Mouse (Mus musculus) limb, embryonic 14.5 days (tissue): ENCODE data around the gene Snrpa. TPM values are rescaled to one million over a fixed set of nuclear protein-coding genes. Genes with fewer than 3 reads are reported as not detected.
A peak's percentile ranks its signal among the peaks of the same experiment; 100 is the strongest.

Experiments used
- ATAC-seq: fragments of 200-750 bp; cut with Nextera tagmentation; 2 replicates; pipeline ENCODE4 v1.8.0; 2017; ENCODE audit warnings: low read depth, moderate number of reproducible peaks, moderate TSS enrichment; ENCODE audit not compliant: low FRiP score
- DNase-seq: peaks from one replicate; pipeline ENCODE4 v3.0.0-alpha.2; 2015; ENCODE audit warnings: low spot score
- H3K27ac ChIP-seq: fragments of 300-500 bp; sonication (generic); replicated peaks from 2 replicates; pipeline ENCODE4 v1.5.1; 2014; ENCODE audit warnings: low read depth, mild to moderate bottlenecking, low read length, moderate library complexity, mixed read lengths
- H3K27me3 ChIP-seq: fragments of 300-500 bp; sonication (generic); 2 replicates; pipeline ENCODE4 v1.6.1; 2014; ENCODE audit warnings: low read length, mixed read lengths; ENCODE audit not compliant: control insufficient read depth, insufficient read depth
- H3K36me3 ChIP-seq: fragments of 300-500 bp; sonication (generic); 2 replicates; pipeline ENCODE4 v1.6.1; 2014; ENCODE audit warnings: mild to moderate bottlenecking, low read length, moderate library complexity, mixed read lengths; ENCODE audit not compliant: control insufficient read depth, insufficient read depth
- H3K4me1 ChIP-seq: fragments of 300-500 bp; sonication (generic); 2 replicates; pipeline ENCODE4 v1.6.1; 2014; ENCODE audit warnings: antibody characterized with exemption, low read length, mixed read lengths; ENCODE audit not compliant: control insufficient read depth, insufficient read depth
- H3K4me2 ChIP-seq: fragments of 300-500 bp; sonication (generic); replicated peaks from 2 replicates; pipeline ENCODE4 v1.6.1; 2014; ENCODE audit warnings: low read depth, mild to moderate bottlenecking, low read length, moderate library complexity; ENCODE audit not compliant: severe bottlenecking
- H3K4me3 ChIP-seq: fragments of 300-500 bp; sonication (generic); replicated peaks from 2 replicates; pipeline ENCODE4 v1.5.1; 2014; ENCODE audit warnings: low read length
- H3K9ac ChIP-seq: fragments of 300-500 bp; sonication (generic); 2 replicates; pipeline ENCODE4 v1.6.1; 2014; ENCODE audit warnings: mild to moderate bottlenecking, low read depth, low read length, moderate library complexity; ENCODE audit not compliant: severe bottlenecking
- H3K9me3 ChIP-seq: fragments of 300-500 bp; sonication (generic); 2 replicates; pipeline ENCODE4 v1.6.1; 2016; ENCODE audit warnings: low read length; ENCODE audit not compliant: control insufficient read depth
- POLR2A ChIP-seq: fragments of 200-500 bp; IDR thresholded peaks from 2 replicates; pipeline ENCODE4 v1.8.0; 2012; ENCODE audit warnings: inconsistent platforms, mild to moderate bottlenecking, moderate library complexity, borderline replicate concordance; ENCODE audit not compliant: insufficient read depth, insufficient read length; ENCODE audit errors: extremely low read depth
- WGBS: fragments of 180-500 bp; shearing (Covaris S2); extraction: QIAGEN DNeasy Blood & Tissue Kit; methylation state at CpG from one replicate; pipeline ENCODE4 v1.1.7; 2014; 5-methylcytosine and 5-hydroxymethylcytosine counted together
- polyA plus RNA-seq, 2 experiments: library from polyadenylated mRNA; depleted of rRNA in 1 of 2; stranded (reverse) in 1 of 2; unstranded in 1 of 2; fragments of >200 nt; fragmentation: Nextera tagmentation in 1 of 2; extraction: Ambion mirVana in 1 of 2; gene quantifications; 2 replicates each; pipeline versions ENCODE4 v1.2.1 to v1.2.3; 2012 to 2014

The Snrpa gene
- polyA plus RNA-seq, 2 experiments: 250 to 386 TPM

GRCm38 (mm10) chr7:27182498-27182897 is 13.6 kb downstream of the Snrpa start:
- H3K9ac ChIP-seq: no peak overlapping the region
- no peak overlapping the region for H3K27ac ChIP-seq
- H3K27me3 ChIP-seq: no peaks in the 10 kb centered on the region
- WGBS: 85% methylated on average over 1 of the region's 1 CpGs
- H3K4me3 ChIP-seq: no peak overlapping the region
- DNase-seq (no peak), ATAC-seq (no peak)
- no peaks in the 10 kb centered on the region for H3K9me3 ChIP-seq
- TF ChIP-seq POLR2A: no peak
- peaks cover 14% of the 10 kb centered on the region for H3K4me1 ChIP-seq
- no peak overlapping the region for H3K4me2 ChIP-seq
- H3K36me3 ChIP-seq: peaks cover 38% of the 10 kb centered on the region

- peak within 1 kb of the TSS; percentile 52 for H3K9ac ChIP-seq
- H3K9me3 ChIP-seq: no peaks in the 10 kb centered on the region
- ATAC-seq (no peak), DNase-seq (peak; percentile 26)
- WGBS: 58% methylated on average over 14 of the region's 14 CpGs
- peak within 1 kb of the TSS; percentile 63 for H3K4me3 ChIP-seq
- H3K36me3 ChIP-seq: peaks cover 25% of the 10 kb centered on the region
- TF ChIP-seq POLR2A: no peak
- H3K27ac ChIP-seq: peak within 1 kb of the TSS; percentile 90
- no peaks in the 10 kb centered on the region for H3K27me3 ChIP-seq
- H3K4me2 ChIP-seq: peak within 1 kb of the TSS; percentile 56
- peaks cover 14% of the 10 kb centered on the region for H3K4me1 ChIP-seq
Measured at GRCm38 (mm10) chr7:27180837-27181695, 15.0 kb downstream of the Snrpa start, which contains the start of the genes Gm21983 and Mia. Gene Gm21983, minus strand, starts transcription at chr7:27181086. Gene Mia, minus strand, starts transcription at chr7:27181157.

- WGBS: 56% methylated on average over 5 of the region's 5 CpGs
- ATAC-seq (no peak), DNase-seq (peak; percentile 57)
- Histone ChIP-seq H3K27me3 (no peaks in the 10 kb centered on the region), H3K27ac (peak overlapping the region; percentile 90), H3K4me3 (peak overlapping the region; percentile 63), H3K36me3 (peaks cover 18% of the 10 kb centered on the region), H3K4me1 (peaks cover 14% of the 10 kb centered on the region), H3K4me2 (peak overlapping the region; percentile 56), H3K9ac (peak overlapping the region; percentile 52), H3K9me3 (no peaks in the 10 kb centered on the region)
- no peak for TF ChIP-seq POLR2A
Measured at GRCm38 (mm10) chr7:27180036-27180435, 16.0 kb downstream of the Snrpa start.

- no peak for DNase-seq
- TF ChIP-seq POLR2A: no peak
- H3K27me3 ChIP-seq: no peaks in the 10 kb centered on the region
- WGBS: 42% methylated on average over 16 of the region's 16 CpGs
- H3K4me1 ChIP-seq: peaks cover 14% of the 10 kb centered on the region
- H3K27ac ChIP-seq: peak overlapping the region; percentile 90
- H3K36me3 ChIP-seq: peaks cover 12% of the 10 kb centered on the region
- peak overlapping the region; percentile 63 for H3K4me3 ChIP-seq
- peak overlapping the region; percentile 56 for H3K4me2 ChIP-seq
- no peaks in the 10 kb centered on the region for H3K9me3 ChIP-seq
- ATAC-seq: no peak
- H3K9ac ChIP-seq: peak overlapping the region; percentile 52
Measured at GRCm38 (mm10) chr7:27179217-27179918, 16.7 kb downstream of the Snrpa start.

- ATAC-seq: peak; percentile 97
- H3K36me3 ChIP-seq: peaks cover 13% of the 10 kb centered on the region; the same call in 1 of the 2 replicates
- 0% methylated on average over 52 of the region's 53 CpGs for WGBS
- TF ChIP-seq POLR2A: no peak
- DNase-seq: peak; percentile 99
- no peaks in the 10 kb centered on the region for H3K27me3 ChIP-seq
- peak within 1 kb of the TSS; percentile 90 for H3K27ac ChIP-seq
- peak within 1 kb of the TSS; percentile 58 for H3K4me2 ChIP-seq
- H3K9ac ChIP-seq: peak within 1 kb of the TSS; percentile 56
- no peaks in the 10 kb centered on the region for H3K9me3 ChIP-seq
- peak within 1 kb of the TSS; percentile 63 for H3K4me3 ChIP-seq
- peaks cover 14% of the 10 kb centered on the region for H3K4me1 ChIP-seq
Measured at GRCm38 (mm10) chr7:27178324-27179216, 17.5 kb downstream of the Snrpa start, which contains the start of gene Rab4b. Gene Rab4b, minus strand, starts transcription at chr7:27178896.
